Mouse (Mus musculus) adrenal gland, adult (tissue): ENCODE measurements around the gene Ezh1.

Experiments
- DNase-seq, 2 experiments: peaks; one replicate each; pipeline ENCODE4 v3.0.0; 2022 to 2023; ENCODE audit warnings: low spot score in 1 of 2; ENCODE audit not compliant: inconsistent age in 2 of 2

Ezh1 gene

GRCm38 (mm10) chr11:101182771-101183517, 43.3 kb downstream of the Ezh1 start:
- no peak for DNase-seq

GRCm38 (mm10) chr11:101181961-101182360, 44.3 kb downstream of the Ezh1 start:
- DNase-seq, result no peak

GRCm38 (mm10) chr11:101180846-101181740, 45.2 kb downstream of the Ezh1 start:
- peak in 1 of 2 experiments; percentile 88 for DNase-seq

- DNase-seq, result no peak
Observed at GRCm38 (mm10) chr11:101180261-101180660, 46.0 kb downstream of the Ezh1 start.

- DNase-seq, result no peak
Observed at GRCm38 (mm10) chr11:101179306-101179705, 47.0 kb downstream of the Ezh1 start.

- peak in 1 of 2 experiments; percentile 33 for DNase-seq
Observed at GRCm38 (mm10) chr11:101178061-101179058, 47.9 kb downstream of the Ezh1 start.

GRCm38 (mm10) chr11:101176933-101177773, 49.1 kb downstream of the Ezh1 start:
- peak in 1 of 2 experiments; percentile 80 for DNase-seq

- DNase-seq, result peak in 1 of 2 experiments; percentile 80
Observed at GRCm38 (mm10) chr11:101176117-101176691, 50.1 kb downstream of the Ezh1 start.

- DNase-seq, result peak in 1 of 2 experiments; percentile 69
Observed at GRCm38 (mm10) chr11:101175636-101176116, 50.6 kb downstream of the Ezh1 start.

GRCm38 (mm10) chr11:101174851-101175628, 51.2 kb downstream of the Ezh1 start, which contains the start of gene Ccr10:
TSS of gene Ccr10 (minus strand) at chr11:101175443.
- peak in 1 of 2 experiments; percentile 81 for DNase-seq

- peak in 1 of 2 experiments; percentile 74 for DNase-seq
Observed at GRCm38 (mm10) chr11:101174389-101174745, 51.9 kb downstream of the Ezh1 start.

GRCm38 (mm10) chr11:101173631-101174388, 52.5 kb downstream of the Ezh1 start:
- peak; percentile 86 to 94 for DNase-seq

GRCm38 (mm10) chr11:101173112-101173511, 53.2 kb downstream of the Ezh1 start:
- DNase-seq, result peak; percentile 62 to 77

GRCm38 (mm10) chr11:101172434-101172815, 53.8 kb downstream of the Ezh1 start:
- no peak for DNase-seq

GRCm38 (mm10) chr11:101171721-101172433, 54.4 kb downstream of the Ezh1 start:
- peak; percentile 84 to 94 for DNase-seq

GRCm38 (mm10) chr11:101170811-101171610, 55.3 kb downstream of the Ezh1 start, which contains the start of gene Plekhh3:
TSS of gene Plekhh3 (minus strand) at chr11:101171351.
- DNase-seq, result peak; percentile 97 to 98
